Mouse (Mus musculus): Measurements from ENCODE around the gene Atxn7l1. TPM values are rescaled to one million over a fixed set of nuclear protein-coding genes. Genes with fewer than 3 reads are reported as not detected.

Gene Atxn7l1
- polyA plus RNA-seq, 1 experiment from 2014 or later: 23.9 TPM

- ATAC-seq (ENCODE audit: low FRiP score, low TSS enrichment) (peak; percentile 70), DNase-seq (peak; percentile 88)
- no peak overlapping the region for H3K9ac ChIP-seq (replicated peaks; ENCODE audit: low read length)
- H3K9me3 ChIP-seq (ENCODE audit: control insufficient read depth, low read length): no peaks in the 10 kb centered on the region
- no peak overlapping the region for H3K4me2 ChIP-seq (ENCODE audit: low read length)
- no peak overlapping the region for H3K4me3 ChIP-seq (replicated peaks; ENCODE audit: low read depth, low read length)
- no peaks in the 10 kb centered on the region for H3K27me3 ChIP-seq (ENCODE audit: control insufficient read depth, insufficient read depth, low read length)
- WGBS: 38% methylated on average over 11 of the region's 11 CpGs
- H3K27ac ChIP-seq (replicated peaks; ENCODE audit: low read depth, low read length): peak overlapping the region; percentile 70
- H3K36me3 ChIP-seq (ENCODE audit: control insufficient read depth, insufficient read depth, low read length): no peaks in the 10 kb centered on the region
- H3K4me1 ChIP-seq (ENCODE audit: control insufficient read depth, insufficient read depth, low read length): peaks cover 40% of the 10 kb centered on the region
Observed at GRCm38 (mm10) chr12:33220509-33221051, 73.1 kb downstream of the Atxn7l1 start.

DNA sequence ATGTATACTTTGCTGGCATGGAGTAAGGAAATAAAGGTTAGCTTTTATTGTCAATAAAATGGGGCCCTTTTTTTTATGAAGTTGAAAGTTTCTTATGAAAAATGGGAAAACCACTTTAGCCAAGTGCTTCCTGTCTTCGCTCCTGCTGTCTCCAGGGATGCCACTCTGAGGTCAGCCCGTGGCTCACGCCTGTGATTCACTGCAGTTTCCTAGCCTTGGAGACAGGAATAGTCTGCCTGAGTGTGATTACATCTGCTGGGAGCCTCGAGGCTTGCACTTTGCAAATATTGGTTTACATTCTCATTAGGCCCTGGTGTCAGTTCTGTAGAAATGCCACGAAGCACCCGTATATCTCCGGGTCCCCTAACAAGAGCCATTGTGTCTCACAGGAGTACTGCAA is 74.7 kb downstream of the Atxn7l1 start:
- ATAC-seq (ENCODE audit: low FRiP score, low TSS enrichment) (no peak), DNase-seq (no peak)
- Histone ChIP-seq H3K4me3 (replicated peaks; ENCODE audit: low read depth, low read length) (no peak overlapping the region), H3K9me3 (ENCODE audit: control insufficient read depth, low read length) (no peaks in the 10 kb centered on the region), H3K9ac (replicated peaks; ENCODE audit: low read length) (no peak overlapping the region), H3K27me3 (ENCODE audit: control insufficient read depth, insufficient read depth, low read length) (no peaks in the 10 kb centered on the region), H3K4me2 (ENCODE audit: low read length) (no peak overlapping the region), H3K4me1 (ENCODE audit: control insufficient read depth, insufficient read depth, low read length) (peaks cover 48% of the 10 kb centered on the region), H3K36me3 (ENCODE audit: control insufficient read depth, insufficient read depth, low read length) (no peaks in the 10 kb centered on the region), H3K27ac (replicated peaks; ENCODE audit: low read depth, low read length) (no peak overlapping the region)
- WGBS: 66% methylated on average over 7 of the region's 7 CpGs

- Histone ChIP-seq H3K27me3 (ENCODE audit: control insufficient read depth, insufficient read depth, low read length) (no peaks in the 10 kb centered on the region), H3K4me1 (ENCODE audit: control insufficient read depth, insufficient read depth, low read length) (peaks cover 49% of the 10 kb centered on the region), H3K4me3 (replicated peaks; ENCODE audit: low read depth, low read length) (no peak overlapping the region), H3K9ac (replicated peaks; ENCODE audit: low read length) (no peak overlapping the region), H3K27ac (replicated peaks; ENCODE audit: low read depth, low read length) (peak overlapping the region; percentile 73), H3K4me2 (ENCODE audit: low read length) (peak overlapping the region; percentile 23), H3K9me3 (ENCODE audit: control insufficient read depth, low read length) (no peaks in the 10 kb centered on the region), H3K36me3 (ENCODE audit: control insufficient read depth, insufficient read depth, low read length) (no peaks in the 10 kb centered on the region)
- DNase-seq (peak; percentile 73), ATAC-seq (ENCODE audit: low FRiP score, low TSS enrichment) (peak; percentile 66)
- WGBS: 6% methylated on average over 11 of the region's 11 CpGs
Observed at GRCm38 (mm10) chr12:33225117-33225541, 77.6 kb downstream of the Atxn7l1 start.

DNA sequence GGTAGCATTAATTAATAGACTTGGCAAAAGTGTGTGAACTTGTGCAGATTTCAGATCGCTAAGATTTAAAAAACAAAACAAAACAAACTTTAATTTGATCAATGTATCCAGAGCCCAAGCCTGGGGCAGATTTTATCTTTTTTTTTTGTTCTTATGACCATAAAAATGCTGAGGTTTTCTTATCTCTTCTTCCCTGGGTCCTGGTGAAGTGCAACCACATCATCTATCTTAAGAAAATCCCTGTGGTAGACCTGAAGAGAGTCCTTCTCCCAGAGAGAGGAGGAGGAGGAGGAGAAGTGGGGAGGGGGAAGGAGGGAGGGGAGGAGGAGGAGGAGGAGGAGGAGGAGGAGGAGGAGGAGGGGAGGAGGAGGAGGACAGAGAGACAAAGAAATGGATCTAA is 78.5 kb downstream of the Atxn7l1 start:
- DNase-seq: no peak
- 75% methylated on average over 1 of the region's 1 CpGs for WGBS
- peaks cover 40% of the 10 kb centered on the region for H3K4me1 ChIP-seq (ENCODE audit: control insufficient read depth, insufficient read depth, low read length)
- ATAC-seq (ENCODE audit: low FRiP score, low TSS enrichment): no peak
- H3K27me3 ChIP-seq (ENCODE audit: control insufficient read depth, insufficient read depth, low read length): no peaks in the 10 kb centered on the region
- H3K4me2 ChIP-seq (ENCODE audit: low read length): no peak overlapping the region
- H3K36me3 ChIP-seq (ENCODE audit: control insufficient read depth, insufficient read depth, low read length): no peaks in the 10 kb centered on the region
- no peaks in the 10 kb centered on the region for H3K9me3 ChIP-seq (ENCODE audit: control insufficient read depth, low read length)
- no peak overlapping the region for H3K4me3 ChIP-seq (replicated peaks; ENCODE audit: low read depth, low read length)
- H3K9ac ChIP-seq (replicated peaks; ENCODE audit: low read length): no peak overlapping the region
- H3K27ac ChIP-seq (replicated peaks; ENCODE audit: low read depth, low read length): no peak overlapping the region

DNA sequence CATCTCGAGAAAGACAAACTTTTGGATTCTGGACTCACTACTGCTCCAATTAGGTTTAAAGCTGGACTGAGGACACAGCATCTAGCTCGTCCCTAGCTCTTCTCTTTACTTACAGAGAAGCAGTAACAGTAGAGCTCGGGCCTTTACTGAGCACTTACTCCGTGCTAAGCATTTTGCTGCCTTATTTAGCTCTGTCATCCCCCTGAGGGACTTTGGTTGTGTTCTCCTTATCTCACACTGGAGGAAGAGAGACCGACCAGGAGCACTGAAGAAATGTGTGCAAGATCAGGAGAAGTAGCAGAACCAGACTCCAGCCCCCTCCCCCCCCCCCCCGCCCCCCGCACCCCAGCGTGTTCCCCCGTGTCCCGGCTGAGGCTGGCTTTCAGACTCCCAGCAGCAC is 79.1 kb downstream of the Atxn7l1 start:
- no peaks in the 10 kb centered on the region for H3K27me3 ChIP-seq (ENCODE audit: control insufficient read depth, insufficient read depth, low read length)
- H3K4me3 ChIP-seq (replicated peaks; ENCODE audit: low read depth, low read length): no peak overlapping the region
- DNase-seq: no peak
- H3K27ac ChIP-seq (replicated peaks; ENCODE audit: low read depth, low read length): no peak overlapping the region
- no peak for ATAC-seq (ENCODE audit: low FRiP score, low TSS enrichment)
- no peaks in the 10 kb centered on the region for H3K36me3 ChIP-seq (ENCODE audit: control insufficient read depth, insufficient read depth, low read length)
- H3K4me1 ChIP-seq (ENCODE audit: control insufficient read depth, insufficient read depth, low read length): peaks cover 38% of the 10 kb centered on the region
- 58% methylated on average over 10 of the region's 10 CpGs for WGBS
- no peak overlapping the region for H3K4me2 ChIP-seq (ENCODE audit: low read length)
- no peak overlapping the region for H3K9ac ChIP-seq (replicated peaks; ENCODE audit: low read length)
- H3K9me3 ChIP-seq (ENCODE audit: control insufficient read depth, low read length): no peaks in the 10 kb centered on the region

- H3K9me3 ChIP-seq (ENCODE audit: control insufficient read depth, low read length): no peaks in the 10 kb centered on the region
- H3K27ac ChIP-seq (replicated peaks; ENCODE audit: low read depth, low read length): no peak overlapping the region
- H3K4me1 ChIP-seq (ENCODE audit: control insufficient read depth, insufficient read depth, low read length): 0 out of 2 replicates have a peak, but pooled peaks cover 4% of the 10 kb centered on the region
- no peaks in the 10 kb centered on the region for H3K27me3 ChIP-seq (ENCODE audit: control insufficient read depth, insufficient read depth, low read length)
- H3K4me3 ChIP-seq (replicated peaks; ENCODE audit: low read depth, low read length): no peak overlapping the region
- DNase-seq: no peak
- ATAC-seq (ENCODE audit: low FRiP score, low TSS enrichment): no peak
- 88% methylated on average over 4 of the region's 4 CpGs for WGBS
- no peak overlapping the region for H3K9ac ChIP-seq (replicated peaks; ENCODE audit: low read length)
- no peaks in the 10 kb centered on the region for H3K36me3 ChIP-seq (ENCODE audit: control insufficient read depth, insufficient read depth, low read length)
- no peak overlapping the region for H3K4me2 ChIP-seq (ENCODE audit: low read length)
Observed at GRCm38 (mm10) chr12:33235314-33235713, 87.8 kb downstream of the Atxn7l1 start.

DNA sequence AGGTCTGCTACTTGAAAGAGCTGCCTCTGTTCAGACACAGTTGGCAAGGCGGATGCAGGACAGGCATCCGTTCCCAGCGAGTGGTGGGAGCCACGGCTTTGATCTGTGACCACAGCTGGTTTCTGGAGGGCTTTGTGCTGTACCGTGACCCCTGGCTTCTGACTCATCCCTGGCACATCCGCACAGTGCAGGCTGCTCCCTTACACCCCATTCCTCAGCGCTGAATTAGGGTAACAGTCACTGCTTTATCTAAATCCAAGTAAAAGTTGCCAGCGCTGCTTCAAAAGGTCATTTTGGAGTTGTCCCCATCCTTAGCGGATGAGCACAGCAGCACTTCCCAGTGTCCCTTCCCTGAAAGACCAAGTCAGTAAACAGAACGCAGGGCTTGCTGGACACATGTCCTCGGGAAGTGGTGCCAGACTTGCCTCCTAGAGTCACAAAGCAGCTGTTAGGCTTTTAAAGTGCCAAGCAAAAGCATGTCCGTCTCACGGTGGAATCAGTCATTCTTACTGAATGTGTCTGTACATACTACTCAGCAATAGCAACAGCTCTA is 88.4 kb downstream of the Atxn7l1 start:
- no peak for ATAC-seq (ENCODE audit: low FRiP score, low TSS enrichment)
- Histone ChIP-seq H3K27me3 (ENCODE audit: control insufficient read depth, insufficient read depth, low read length) (no peaks in the 10 kb centered on the region), H3K4me1 (ENCODE audit: control insufficient read depth, insufficient read depth, low read length) (0 out of 2 replicates have a peak, but pooled peaks cover 4% of the 10 kb centered on the region), H3K9ac (replicated peaks; ENCODE audit: low read length) (no peak overlapping the region), H3K4me2 (ENCODE audit: low read length) (no peak overlapping the region), H3K9me3 (ENCODE audit: control insufficient read depth, low read length) (0 out of 2 replicates have a peak, but pooled peaks cover 4% of the 10 kb centered on the region), H3K36me3 (ENCODE audit: control insufficient read depth, insufficient read depth, low read length) (no peaks in the 10 kb centered on the region), H3K4me3 (replicated peaks; ENCODE audit: low read depth, low read length) (no peak overlapping the region), H3K27ac (replicated peaks; ENCODE audit: low read depth, low read length) (no peak overlapping the region)
- WGBS: 68% methylated on average over 13 of the region's 13 CpGs
- no peak for DNase-seq

DNA sequence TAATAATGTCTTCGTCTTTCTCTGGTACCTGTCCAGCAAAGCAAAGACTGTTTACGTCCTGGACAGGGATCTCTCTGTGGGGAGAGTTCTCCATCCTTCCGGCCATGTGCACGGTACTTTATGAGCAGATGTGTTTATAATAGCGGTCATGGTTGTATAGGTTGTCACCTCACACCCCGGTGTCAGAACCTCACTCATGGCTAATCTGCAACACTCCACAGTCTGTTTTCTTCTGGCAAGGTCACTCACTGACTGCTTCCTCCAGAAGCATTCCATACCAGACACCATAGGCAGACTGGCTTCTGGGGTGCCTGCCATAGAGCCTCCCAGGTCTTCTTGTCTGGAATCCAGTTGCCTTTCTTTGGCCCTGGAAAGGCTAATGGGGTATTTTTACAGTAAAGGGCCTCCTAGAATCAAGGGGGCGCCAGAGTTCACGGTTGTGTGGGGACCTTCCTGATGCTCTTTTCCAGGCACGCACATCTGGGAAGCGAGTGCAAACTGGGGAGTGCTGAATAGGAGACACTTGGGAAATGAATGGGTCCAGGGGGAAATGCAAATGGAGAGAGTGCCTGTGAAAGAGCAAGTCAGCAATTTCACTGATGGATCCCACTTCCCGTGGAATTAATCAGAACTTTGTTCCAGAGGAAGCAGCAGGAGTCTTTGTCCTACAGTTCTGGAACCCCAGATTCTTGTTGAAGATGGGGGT is 89.0 kb downstream of the Atxn7l1 start:
- no peak for ATAC-seq (ENCODE audit: low FRiP score, low TSS enrichment)
- Histone ChIP-seq H3K9me3 (ENCODE audit: control insufficient read depth, low read length) (0 out of 2 replicates have a peak, but pooled peaks cover 4% of the 10 kb centered on the region), H3K27me3 (ENCODE audit: control insufficient read depth, insufficient read depth, low read length) (no peaks in the 10 kb centered on the region), H3K9ac (replicated peaks; ENCODE audit: low read length) (no peak overlapping the region), H3K27ac (replicated peaks; ENCODE audit: low read depth, low read length) (no peak overlapping the region), H3K4me1 (ENCODE audit: control insufficient read depth, insufficient read depth, low read length) (0 out of 2 replicates have a peak, but pooled peaks cover 4% of the 10 kb centered on the region), H3K4me3 (replicated peaks; ENCODE audit: low read depth, low read length) (no peak overlapping the region), H3K36me3 (ENCODE audit: control insufficient read depth, insufficient read depth, low read length) (no peaks in the 10 kb centered on the region), H3K4me2 (ENCODE audit: low read length) (no peak overlapping the region)
- no peak for DNase-seq
- 87% methylated on average over 11 of the region's 11 CpGs for WGBS
